Mouse (Mus musculus) liver, embryonic 15.5 days (tissue): ENCODE results near the gene Gpr142. TPM values are rescaled to one million over a fixed set of nuclear protein-coding genes. Genes with fewer than 3 reads are reported as not detected.

Source experiments
- ATAC-seq: fragments of 200-750 bp; cut with Nextera tagmentation; 2 replicates; pipeline ENCODE4 v1.8.0; 2017; ENCODE audit warnings: moderate number of reproducible peaks, mild to moderate bottlenecking, moderate library complexity; ENCODE audit not compliant: insufficient read depth
- H3K27ac ChIP-seq: fragments of 300-500 bp; sonication (generic); replicated peaks from 2 replicates; pipeline ENCODE4 v1.5.1; 2015; ENCODE audit warnings: mild to moderate bottlenecking, inconsistent platforms
- H3K27me3 ChIP-seq: fragments of 300-500 bp; sonication (generic); 2 replicates; pipeline ENCODE4 v1.6.1; 2015; ENCODE audit warnings: mild to moderate bottlenecking, inconsistent platforms
- H3K36me3 ChIP-seq: fragments of 300-500 bp; sonication (generic); replicated peaks from 2 replicates; pipeline ENCODE4 v1.6.1; 2015; ENCODE audit warnings: moderate library complexity, mild to moderate bottlenecking, inconsistent platforms
- H3K4me1 ChIP-seq: fragments of 300-500 bp; sonication (generic); replicated peaks from 2 replicates; pipeline ENCODE4 v1.6.1; 2015; ENCODE audit warnings: inconsistent platforms
- H3K4me2 ChIP-seq: fragments of 300-500 bp; sonication (generic); 2 replicates; pipeline ENCODE4 v1.6.1; 2015; ENCODE audit warnings: moderate library complexity, mild to moderate bottlenecking, inconsistent platforms
- H3K4me3 ChIP-seq: fragments of 300-500 bp; sonication (generic); replicated peaks from 2 replicates; pipeline ENCODE4 v1.5.1; 2015; ENCODE audit warnings: mild to moderate bottlenecking, inconsistent platforms
- H3K9ac ChIP-seq: fragments of 300-500 bp; sonication (generic); 2 replicates; pipeline ENCODE4 v1.6.1; 2015; ENCODE audit warnings: moderate library complexity, mild to moderate bottlenecking, inconsistent platforms
- H3K9me3 ChIP-seq: fragments of 300-500 bp; sonication (generic); replicated peaks from 2 replicates; pipeline ENCODE4 v1.6.1; 2016; ENCODE audit warnings: inconsistent platforms
- WGBS: fragments of 180-500 bp; shearing (Covaris S2); methylation state at CpG from one replicate; pipeline ENCODE4 v1.1.7; 2015; ENCODE audit warnings: mixed read lengths; ENCODE audit not compliant: insufficient replicate concordance; 5-methylcytosine and 5-hydroxymethylcytosine counted together
- polyA plus RNA-seq: library from polyadenylated mRNA; unstranded; fragments of >200 nt; fragmentation: Nextera tagmentation; extraction: Ambion mirVana; gene quantifications from 2 replicates; pipeline ENCODE4 v1.2.1, GENCODE M21; 2015

Gene Gpr142
- polyA plus RNA-seq, 1 experiment from 2014 or later = not detected

DNA sequence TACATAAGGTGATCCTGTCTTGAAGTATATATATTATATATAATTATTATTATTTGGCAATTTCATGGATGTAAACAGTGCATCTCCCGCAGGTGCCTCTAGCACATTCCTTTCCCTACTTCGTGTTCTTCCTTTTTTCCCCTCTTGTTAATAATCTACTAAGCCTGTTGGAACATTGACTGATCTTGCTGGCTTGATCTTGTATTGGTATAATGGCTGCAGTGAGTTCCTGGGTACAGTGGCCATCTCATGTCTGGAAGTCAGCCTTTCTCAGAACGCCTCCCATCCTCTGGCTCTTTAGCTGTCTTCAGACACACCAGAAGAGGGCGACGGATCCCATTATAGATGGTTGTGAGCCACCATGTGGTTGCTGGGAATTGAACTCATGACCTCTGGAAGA lies 57.4 kb downstream of the Gpr142 start:
- Histone ChIP-seq H3K36me3 (no peaks in the 10 kb centered on the region), H3K4me1 (peaks cover 13% of the 10 kb centered on the region; the same call in 1 of the 2 replicates), H3K4me3 (no peak overlapping the region), H3K9me3 (no peaks in the 10 kb centered on the region), H3K27me3 (peaks cover 39% of the 10 kb centered on the region), H3K4me2 (no peak overlapping the region), H3K9ac (no peak overlapping the region), H3K27ac (no peak overlapping the region)
- no peak for ATAC-seq
- 70% methylated on average over 5 of the region's 5 CpGs for WGBS

Other genes starting within 250 kb of the Gpr142 start
- 503 and 662 TPM in 2 replicates for gene Rpl38, start 130.4 kb upstream of the Gpr142 start, polyA plus RNA-seq
- 8.1 and 10.5 TPM in 2 replicates for gene Ttyh2, start 123.5 kb upstream of the Gpr142 start, polyA plus RNA-seq
- gene Dnaic2, start 71.5 kb upstream of the Gpr142 start, polyA plus RNA-seq = 0.18 and 0.56 TPM in 2 replicates
- 0.07 TPM in 2 replicates for gene Kif19a, start 33.5 kb upstream of the Gpr142 start, polyA plus RNA-seq
- 0.25 TPM in 1 of 2 replicates, not detected in the other for gene Btbd17, start 3.0 kb upstream of the Gpr142 start, polyA plus RNA-seq
- 15.9 and 19.0 TPM in 2 replicates for gene Gprc5c, start 52.2 kb downstream of the Gpr142 start, polyA plus RNA-seq
- gene Cd300a, start 91.1 kb downstream of the Gpr142 start, polyA plus RNA-seq = 7.3 and 7.8 TPM in 2 replicates
- gene Cd300lb, start 135.5 kb downstream of the Gpr142 start, polyA plus RNA-seq = 1.3 and 1.5 TPM in 2 replicates
- not detected in 2 replicates for gene Cd300c, start 170.2 kb downstream of the Gpr142 start, polyA plus RNA-seq
- 1.2 and 1.3 TPM in 2 replicates for gene Cd300ld, start 191.0 kb downstream of the Gpr142 start, polyA plus RNA-seq
- 8.7 and 9.5 TPM in 2 replicates for gene Cd300c2, start 203.0 kb downstream of the Gpr142 start, polyA plus RNA-seq
- gene Cd300ld2, start 217.3 kb downstream of the Gpr142 start, polyA plus RNA-seq = not detected in 2 replicates
- gene Cd300ld4, start 228.1 kb downstream of the Gpr142 start, polyA plus RNA-seq = not detected in 2 replicates
- gene Cd300ld5, start 238.8 kb downstream of the Gpr142 start, polyA plus RNA-seq = not detected in 2 replicates
- gene Cd300ld3, start 249.5 kb downstream of the Gpr142 start, polyA plus RNA-seq = not detected in 2 replicates